In genomic region chr13:35033571-35033970, GRCm38 (mm10) we compare ENCODE assay signal across 28 mouse cellular contexts. TPM values are rescaled to one million over a fixed set of nuclear protein-coding genes. Genes with fewer than 3 reads are reported as not detected.
DNase-seq lines count a peak whose midpoint lies in the region; ATAC-seq and TF ChIP-seq lines count a peak whose summit lies in the region.
"Had no signal": no experiment of that assay in that cellular context is flagged by ENCODE, and none has a peak within 500 bp of the region (broad histone marks: within the 10 kb centered on the region; RNA-seq: fewer than 3 reads in every experiment).

No protein-coding gene starts in this region.

- peak; percentile 70 for DNase-seq in heart, adult 11 months
- DNase-seq in heart, postnatal 4 days: no peak
- DNase-seq in thymus, adult 2 months: no peak
- no peak for DNase-seq in thymus, postnatal 10 days (ENCODE audit: low spot score in 2 of 2)
- DNase-seq in CH12.LX (ENCODE audit: extremely low read depth): peak; percentile 53
- DNase-seq: adrenal gland, adult 8-10 months; adrenal gland, postnatal 25 days; B cell, adult 2 months; cerebellum, adult 11-12 months; cerebellum, adult 8-10 months; cerebellum, postnatal 10 days; cerebellum, postnatal 36 days; embryo, embryonic 11 days; forebrain, postnatal 0 days; gastrocnemius, adult 2 months; gastrocnemius, postnatal 14 days; heart, adult 18-20 months; heart, postnatal 10 days; heart, postnatal 36 days had no signal

- H3K27ac ChIP-seq in thymus, adult 2 months (ENCODE audit: control insufficient read depth, insufficient read depth, low read length): peak overlapping the region; percentile 97
- no peak overlapping the region for H3K27ac ChIP-seq in CH12.LX (ENCODE audit: insufficient read depth, low read depth)
- H3K27ac ChIP-seq: embryonic facial prominence, embryonic 15.5 days; gastrocnemius, adult 2 months; heart, embryonic 15.5 days; hindbrain, embryonic 14.5 days; hindbrain, postnatal 0 days had no signal

- ATAC-seq in CD4-positive, CD25-positive, alpha-beta regulatory T cell, adult 4 months: no peak
- ATAC-seq: activated CD4-positive, CD25-positive, alpha-beta regulatory T cell, adult 4 months; forebrain, embryonic 14.5 days; forebrain, postnatal 0 days; hindbrain, postnatal 0 days; inflammation-experienced regulatory T-cells, adult 6 months had no signal

- no peak for TF ChIP-seq EP300 in CH12.LX (IDR thresholded peaks at IDR 0.05; ENCODE audit: low read length)

- peaks cover 49% of the 10 kb centered on the region for H3K4me1 ChIP-seq in thymus, adult 2 months (replicated peaks; ENCODE audit: control insufficient read depth, insufficient read depth, low read length)
- peaks cover 20 to 48% of the 10 kb centered on the region in 2 experiments for H3K4me1 ChIP-seq in CH12.LX (ENCODE audit: control insufficient read depth in 1 of 2, insufficient read depth in 2 of 2)
- H3K4me1 ChIP-seq: embryonic facial prominence, embryonic 15.5 days; heart, embryonic 12.5 days; heart, embryonic 15.5 days had no signal

- H3K9ac ChIP-seq in CH12.LX (ENCODE audit: insufficient read depth, low read depth): no peak overlapping the region
- H3K9ac ChIP-seq: embryonic facial prominence, embryonic 15.5 days; forebrain, postnatal 0 days; heart, embryonic 12.5 days; heart, embryonic 15.5 days; hindbrain, embryonic 14.5 days had no signal

- H3K36me3 ChIP-seq in thymus, adult 2 months (ENCODE audit: control insufficient read depth, insufficient read depth, low read length): no peaks in the 10 kb centered on the region
- no peaks in the 10 kb centered on the region for H3K36me3 ChIP-seq in CH12.LX (replicated peaks in 1 of 2; ENCODE audit: control insufficient read depth in 1 of 2, insufficient read depth in 1 of 2, low read length in 1 of 2)
- H3K36me3 ChIP-seq: embryonic facial prominence, embryonic 15.5 days; heart, embryonic 12.5 days; heart, embryonic 15.5 days had no signal

- 71% methylated on average over 4 of the region's 4 CpGs for WGBS in thymus, adult 2 months

- no peak for TF ChIP-seq POLR2A in thymus, adult 2 months (IDR thresholded peaks at IDR 0.05; ENCODE audit: control insufficient read depth, extremely low read depth, insufficient read depth, low read length, poor library complexity)
- TF ChIP-seq POLR2A in CH12.LX (IDR thresholded peaks at IDR 0.05; ENCODE audit: low read depth, low read length): no peak

- no peak for TF ChIP-seq RAD21 in CH12.LX (IDR thresholded peaks at IDR 0.05; ENCODE audit: low read depth, low read length)

- no peaks in the 10 kb centered on the region for H3K27me3 ChIP-seq in thymus, adult 2 months (ENCODE audit: control insufficient read depth, insufficient read depth, low read length)
- H3K27me3 ChIP-seq in CH12.LX (replicated peaks): no peaks in the 10 kb centered on the region
- H3K27me3 ChIP-seq: embryonic facial prominence, embryonic 15.5 days; heart, embryonic 12.5 days; heart, embryonic 15.5 days had no signal

- in situ Hi-C loops in CH12.LX (cut with MboI; ENCODE audit: low pct_ligation_motif_present, low pct_unique_long_range_greater_than_20kb, low sequenced_read_pairs): loop anchor here (25.0 kb wide), 2 partner anchors 729 to 904 kb away; no protein-coding TSS in a partner anchor

- H3K4me3 ChIP-seq in thymus, adult 2 months (ENCODE audit: control insufficient read depth, insufficient read depth, low read length): no peak overlapping the region
- no peak overlapping the region for H3K4me3 ChIP-seq in CH12.LX (replicated peaks in 1 of 3; ENCODE audit: low read depth in 2 of 3, low read length in 2 of 3, poor library complexity in 1 of 3)
- H3K4me3 ChIP-seq: embryonic facial prominence, embryonic 15.5 days; gastrocnemius, adult 2 months; heart, embryonic 12.5 days; heart, embryonic 15.5 days had no signal

- no peaks in the 10 kb centered on the region for H3K9me3 ChIP-seq in CH12.LX (replicated peaks; ENCODE audit: low read length)
- H3K9me3 ChIP-seq: embryonic facial prominence, embryonic 15.5 days; heart, embryonic 12.5 days; heart, embryonic 15.5 days had no signal

- no peaks in the 10 kb centered on the region for H3K79me2 ChIP-seq in CH12.LX (replicated peaks; ENCODE audit: control insufficient read depth, extremely low read depth, insufficient read depth, poor library complexity, severe bottlenecking)

- no peak overlapping the region for H3K4me2 ChIP-seq in CH12.LX (ENCODE audit: insufficient read depth, low read depth, poor library complexity, severe bottlenecking)
- H3K4me2 ChIP-seq: embryonic facial prominence, embryonic 15.5 days; heart, embryonic 12.5 days; heart, embryonic 15.5 days; hindbrain, embryonic 14.5 days had no signal

- no peak for TF ChIP-seq CTCF in thymus, adult 2 months (IDR thresholded peaks at IDR 0.05; ENCODE audit: borderline replicate concordance, control insufficient read depth, extremely low read depth, insufficient read depth, low read length, poor library complexity)
- TF ChIP-seq CTCF in CH12.LX (conservative IDR thresholded peaks at IDR 0.05 in 1 of 2, IDR thresholded peaks at IDR 0.05 in 1 of 2; ENCODE audit: low read depth in 2 of 2, low read length in 2 of 2): no peak

- dilution Hi-C loops in CH12.LX (cut with MboI; ENCODE audit: extremely low pct_ligation_motif_present, extremely low pct_unique_long_range_greater_than_20kb, low sequenced_read_pairs): no loop called here

TF ChIP-seq in CH12.LX, 34 proteins besides CTCF, POLR2A, EP300 and RAD21:
- TF ChIP-seq CHD1 (IDR thresholded peaks at IDR 0.05; ENCODE audit: low read depth, low read length) (no peak), BHLHE40 (IDR thresholded peaks at IDR 0.05; ENCODE audit: low read depth, low read length) (peak; percentile 56; the same call in 1 of the 2 replicates), KAT2A (IDR thresholded peaks at IDR 0.05; ENCODE audit: insufficient replicate concordance, low read length) (no peak), ZKSCAN1 (IDR thresholded peaks at IDR 0.05; ENCODE audit: borderline replicate concordance, low read depth, low read length) (no peak), HCFC1 (IDR thresholded peaks at IDR 0.05; ENCODE audit: low read depth, low read length) (no peak), MAZ (IDR thresholded peaks at IDR 0.05; ENCODE audit: low read depth, low read length) (no peak), E2F4 (IDR thresholded peaks at IDR 0.05; ENCODE audit: insufficient replicate concordance, low read depth, low read length) (no peak), NELFE (IDR thresholded peaks at IDR 0.05; ENCODE audit: low read depth, low read length) (no peak), CHD2 (IDR thresholded peaks at IDR 0.05; ENCODE audit: low read length) (0 out of 2 replicates have a peak, but pooled peaks have one; percentile 11), USF1 (IDR thresholded peaks at IDR 0.05; ENCODE audit: low read depth, low read length) (no peak), POLR2AphosphoS2 (IDR thresholded peaks at IDR 0.05; ENCODE audit: low read depth, low read length) (no peak), TBP (conservative IDR thresholded peaks at IDR 0.05; ENCODE audit: low read depth, low read length) (no peak), MYC (IDR thresholded peaks at IDR 0.05; ENCODE audit: low read depth, low read length) (no peak), ZC3H11A (IDR thresholded peaks at IDR 0.05; ENCODE audit: low read depth, low read length) (no peak), MXI1 (IDR thresholded peaks at IDR 0.05; ENCODE audit: low read depth, low read length) (no peak), IRF4 (IDR thresholded peaks at IDR 0.05; ENCODE audit: low read depth, low read length) (no peak), PAX5 (IDR thresholded peaks at IDR 0.05; ENCODE audit: low read length) (no peak), USF2 (conservative IDR thresholded peaks at IDR 0.05; ENCODE audit: low read depth, low read length) (0 out of 2 replicates have a peak, but pooled peaks have one; percentile 8)

RNA-seq across cellular contexts. Expression of gene Eci2, which starts 6.7 kb away (rescaled TPM):
- total RNA-seq in heart, postnatal 4 days (2021): 100 to 1,000 TPM; 251 to 275 TPM
- polyA plus RNA-seq in thymus, adult 2 months (2012; rRNA removed): 72.6 and 82.4 TPM in 2 replicates
- 78.9 and 86.0 TPM in 2 replicates for total RNA-seq in CH12.LX (2012; rRNA removed)
- total RNA-seq in CH12.LX (2014; rRNA removed): 116 and 125 TPM in 2 replicates
- polyA plus RNA-seq in CH12.LX (2012; ENCODE audit: insufficient read length, low read depth): 83.3 and 83.7 TPM in 2 replicates
- 10 to 100 TPM; 81.0 to 95.7 TPM for polyA plus RNA-seq in CD4-positive, CD25-positive, alpha-beta regulatory T cell, adult 4 months (2017; shearing (Covaris generic))

Comparison
In these comparisons a context has a peak if more than half of its experiments do, and no peak if none do; other contexts are left out.
1. DNase-seq: peak in heart, adult 11 months (single experiment) and CH12.LX (single experiment); none in heart, postnatal 4 days (single experiment), thymus, adult 2 months (single experiment) and thymus, postnatal 10 days (0 of 2).